Mouse (Mus musculus) erythroblast, embryonic 14.5 days (primary cell): ENCODE results near the gene Gm20806. TPM values are rescaled to one million over a fixed set of nuclear protein-coding genes. Genes with fewer than 3 reads are reported as not detected.
"Not testable (repeated sequence)": the region's sequence is repeated elsewhere in the genome, so short reads cannot be mapped to it uniquely, and the experiment has no call there.

ENCODE experiments used
- H3K27me3 ChIP-seq: 2 replicates; pipeline ENCODE4 v1.6.1; 2012; ENCODE audit warnings: inconsistent platforms; ENCODE audit not compliant: control insufficient read depth
- H3K36me3 ChIP-seq: 2 replicates; pipeline ENCODE4 v1.6.1; 2012; ENCODE audit warnings: mild to moderate bottlenecking, inconsistent platforms; ENCODE audit not compliant: control insufficient read depth
- H3K4me1 ChIP-seq: 2 replicates; pipeline ENCODE4 v1.6.1; 2012; ENCODE audit warnings: inconsistent platforms; ENCODE audit not compliant: control insufficient read depth
- H3K4me3 ChIP-seq: replicated peaks from 2 replicates; pipeline ENCODE3; 2012; ENCODE audit warnings: moderate library complexity, mild to moderate bottlenecking, inconsistent platforms
- H3K9me3 ChIP-seq: 2 replicates; pipeline ENCODE4 v1.6.1; 2012; ENCODE audit warnings: low read length, inconsistent platforms, mixed read lengths; ENCODE audit not compliant: control insufficient read depth
- polyA plus RNA-seq: library from polyadenylated mRNA; stranded (reverse); fragments of >175 nt; gene quantifications from 2 replicates; pipeline ENCODE4 v1.2.3, GENCODE M21; 2012

Gm20806 gene
- not detected in 2 replicates for polyA plus RNA-seq

GRCm38 (mm10) chrY:78837956-78838355 is at the start of gene Gm20806:
TSS of gene Gm20806 (minus strand) at chrY:78838056.
- H3K27me3 ChIP-seq, H3K4me1 ChIP-seq, H3K4me3 ChIP-seq, H3K9me3 ChIP-seq, H3K36me3 ChIP-seq: not testable (repeated sequence)
